Mouse (Mus musculus) brain, embryonic 14.5 days (tissue): ENCODE measurements at regions not wholly inside any gene's neighbourhood (a gene's known extent, or its start where the extent isn't known, plus 50 kb on each side); places are given as distances from the start of the nearest gene placed in this dataset.

ENCODE experiments used
- CTCF ChIP-seq: fragments of 200-500 bp; IDR thresholded peaks from 2 replicates; pipeline ENCODE4 v1.5.1; 2012; ENCODE audit warnings: inconsistent platforms, mild to moderate bottlenecking, moderate library complexity, borderline replicate concordance; ENCODE audit not compliant: insufficient read depth, insufficient read length; ENCODE audit errors: extremely low read depth
- POLR2A ChIP-seq: fragments of 200-500 bp; IDR thresholded peaks from 2 replicates; pipeline ENCODE4 v1.6.1; 2012; ENCODE audit warnings: mild to moderate bottlenecking, inconsistent platforms, borderline replicate concordance; ENCODE audit not compliant: poor library complexity, insufficient read depth, insufficient read length, severe bottlenecking; ENCODE audit errors: extremely low read depth

- TF ChIP-seq CTCF: no peak
- no peak for TF ChIP-seq POLR2A
These were observed 306.0 kb upstream of the Zfp637 start for GRCm38 (mm10) chr6:117534991-117535390.
